Mouse (Mus musculus): ENCODE measurements around the gene Fndc3a. TPM values are rescaled to one million over a fixed set of nuclear protein-coding genes. Genes with fewer than 3 reads are reported as not detected.

Gene Fndc3a
- total RNA-seq, 2 experiments from 2014 or later, result 40.7 to 41.4 TPM

- intact Hi-C loops (cut with DNase I), result loop anchor here (10.0 kb wide), 1 partner anchor 514 kb away; no protein-coding TSS in a partner anchor
- DNase-seq (ENCODE audit: low spot score in 2 of 2), result no peak
Observed at GRCm38 (mm10) chr14:72580991-72581390, 128.8 kb downstream of the Fndc3a start.

- no peak for DNase-seq (ENCODE audit: low spot score in 2 of 2)
- intact Hi-C loops (cut with DNase I), result loop anchor here (10.0 kb wide), 1 partner anchor 409 kb away; no protein-coding TSS in a partner anchor
Observed at GRCm38 (mm10) chr14:72576283-72576682, 133.5 kb downstream of the Fndc3a start.

- intact Hi-C loops (cut with DNase I), result no loop called here
- DNase-seq (ENCODE audit: low spot score in 2 of 2), result no peak
Observed at GRCm38 (mm10) chr14:72563941-72564340, 145.9 kb downstream of the Fndc3a start.

- intact Hi-C loops (cut with DNase I), result no loop called here
- DNase-seq (ENCODE audit: low spot score in 2 of 2), result no peak
Observed at GRCm38 (mm10) chr14:72558795-72559194, 151.0 kb downstream of the Fndc3a start.

GRCm38 (mm10) chr14:72555846-72556245 is 154.0 kb downstream of the Fndc3a start:
- no peak for DNase-seq (ENCODE audit: low spot score in 2 of 2)
- intact Hi-C loops (cut with DNase I), result no loop called here

- intact Hi-C loops (cut with DNase I), result no loop called here
- no peak for DNase-seq (ENCODE audit: low spot score in 2 of 2)
Observed at GRCm38 (mm10) chr14:72536392-72537017, 173.3 kb downstream of the Fndc3a start.

- no peak for DNase-seq (ENCODE audit: low spot score in 2 of 2)
- intact Hi-C loops (cut with DNase I), result no loop called here
Observed at GRCm38 (mm10) chr14:72533862-72534261, 175.9 kb downstream of the Fndc3a start.

- intact Hi-C loops (cut with DNase I), result no loop called here
- DNase-seq (ENCODE audit: low spot score in 2 of 2), result peak; percentile 9 to 33
Observed at GRCm38 (mm10) chr14:72532028-72532917, 177.5 kb downstream of the Fndc3a start.

GRCm38 (mm10) chr14:72527126-72527525 is 182.7 kb downstream of the Fndc3a start:
- DNase-seq (ENCODE audit: low spot score in 2 of 2), result no peak
- intact Hi-C loops (cut with DNase I), result no loop called here

GRCm38 (mm10) chr14:72519561-72519960 is 190.2 kb downstream of the Fndc3a start:
- no peak for DNase-seq (ENCODE audit: low spot score in 2 of 2)
- intact Hi-C loops (cut with DNase I), result loop anchor here (5.0 kb wide), 1 partner anchor 1737 kb away; no protein-coding TSS in a partner anchor

- intact Hi-C loops (cut with DNase I), result loop anchor here (5.0 kb wide), 1 partner anchor 1736 kb away; no protein-coding TSS in a partner anchor
- no peak for DNase-seq (ENCODE audit: low spot score in 2 of 2)
Observed at GRCm38 (mm10) chr14:72518786-72519185, 191.0 kb downstream of the Fndc3a start.

GRCm38 (mm10) chr14:72516376-72516775 is 193.4 kb downstream of the Fndc3a start:
- intact Hi-C loops (cut with DNase I), result loop anchor here (5.0 kb wide), 1 partner anchor 1734 kb away; no protein-coding TSS in a partner anchor
- peak; percentile 59 to 72 for DNase-seq (ENCODE audit: low spot score in 2 of 2)

GRCm38 (mm10) chr14:72506723-72507420 is 202.9 kb downstream of the Fndc3a start:
- no peak for DNase-seq (ENCODE audit: low spot score in 2 of 2)
- intact Hi-C loops (cut with DNase I), result no loop called here

- no peak for DNase-seq (ENCODE audit: low spot score in 2 of 2)
- intact Hi-C loops (cut with DNase I), result no loop called here
Observed at GRCm38 (mm10) chr14:72506018-72506722, 203.6 kb downstream of the Fndc3a start.

- DNase-seq (ENCODE audit: low spot score in 2 of 2), result no peak
- intact Hi-C loops (cut with DNase I), result no loop called here
Observed at GRCm38 (mm10) chr14:72504985-72505384, 204.8 kb downstream of the Fndc3a start.

GRCm38 (mm10) chr14:72503241-72503640 is 206.6 kb downstream of the Fndc3a start:
- intact Hi-C loops (cut with DNase I), result no loop called here
- no peak for DNase-seq (ENCODE audit: low spot score in 2 of 2)

- intact Hi-C loops (cut with DNase I), result no loop called here
- no peak for DNase-seq (ENCODE audit: low spot score in 2 of 2)
Observed at GRCm38 (mm10) chr14:72493775-72494174, 216.0 kb downstream of the Fndc3a start.

- intact Hi-C loops (cut with DNase I), result no loop called here
- no peak for DNase-seq (ENCODE audit: low spot score in 2 of 2)
Observed at GRCm38 (mm10) chr14:72491738-72492137, 218.1 kb downstream of the Fndc3a start, which contains the start of gene Gm9195. Gene Gm9195, minus strand, starts transcription at chr14:72491838.

- peak; percentile 12 to 41 for DNase-seq (ENCODE audit: low spot score in 2 of 2)
- intact Hi-C loops (cut with DNase I), result no loop called here
Observed at GRCm38 (mm10) chr14:72490367-72490766, 219.4 kb downstream of the Fndc3a start.
